Mouse (Mus musculus): ENCODE measurements at regions not wholly inside any gene's neighbourhood (a gene's known extent, or its start where the extent isn't known, plus 50 kb on each side); places are given as distances from the start of the nearest gene placed in this dataset.

- Histone ChIP-seq H3K36me3 (ENCODE audit: inconsistent target) (no peaks in the 10 kb centered on the region), H3K4me3 (ENCODE audit: inconsistent target) (no peak overlapping the region), H3K27ac (no peak overlapping the region), H3K79me2 (ENCODE audit: inconsistent target) (no peaks in the 10 kb centered on the region)
Observed at GRCm38 (mm10) chr9:13952157-13952556, 124.6 kb downstream of the Fam76b start.

DNA sequence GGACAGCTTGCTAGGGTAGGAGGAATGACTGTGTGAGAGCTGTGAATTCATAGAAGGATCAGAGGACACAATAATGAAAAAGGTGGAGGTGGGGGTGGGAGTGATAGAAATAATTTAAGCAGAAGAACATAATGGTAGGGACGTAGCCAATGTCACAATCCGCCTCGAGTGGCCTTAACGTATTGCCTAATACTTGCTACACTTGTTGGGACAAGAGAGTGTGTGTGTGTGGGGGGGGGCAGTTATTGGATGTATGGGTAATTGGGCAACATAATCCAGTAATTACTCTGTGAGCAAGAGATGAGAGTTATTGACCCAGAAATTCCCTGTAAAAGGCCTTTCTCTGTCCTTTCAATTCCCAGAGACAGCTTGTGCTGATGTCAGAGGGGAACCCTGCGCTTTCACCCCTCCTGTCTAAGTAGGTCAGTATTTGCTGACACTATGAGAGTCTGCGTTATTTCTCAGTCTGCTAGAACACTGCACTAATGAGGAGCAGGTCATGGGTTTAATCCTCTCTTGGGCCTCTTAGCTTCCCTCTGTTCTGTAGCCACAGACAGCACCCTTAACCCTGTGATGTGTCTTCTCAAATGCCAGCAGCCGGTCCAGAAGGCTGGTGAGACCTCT is 135.7 kb downstream of the Fam76b start:
- 70% methylated on average over 7 of the region's 7 CpGs for WGBS (ENCODE audit: missing documents)
- no peak overlapping the region for H3K27ac ChIP-seq
- no peak overlapping the region for H3K4me3 ChIP-seq (ENCODE audit: inconsistent target)
- H3K79me2 ChIP-seq (ENCODE audit: inconsistent target): no peaks in the 10 kb centered on the region
- H3K36me3 ChIP-seq (ENCODE audit: inconsistent target): no peaks in the 10 kb centered on the region

DNA sequence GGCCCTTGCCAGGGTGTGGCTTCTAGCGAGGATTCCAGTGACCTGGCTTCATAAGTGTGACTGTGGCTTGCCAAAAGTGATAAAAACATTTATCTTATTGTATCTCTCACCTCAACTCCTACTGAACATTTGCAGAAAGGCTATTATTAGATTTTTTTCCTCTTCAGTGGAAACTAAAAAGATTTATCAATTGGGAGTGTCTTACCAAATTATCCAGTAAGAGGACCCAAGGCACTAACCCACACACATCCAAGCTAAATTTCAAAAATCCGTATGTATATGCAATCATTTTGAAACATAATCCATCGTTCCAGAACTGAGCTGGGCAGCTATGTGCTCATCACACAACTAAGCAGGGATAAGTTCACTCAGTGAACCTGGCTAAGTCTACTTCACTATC is 136.3 kb downstream of the Fam76b start:
- 86% methylated on average over 3 of the region's 3 CpGs for WGBS (ENCODE audit: missing documents)
- no peak overlapping the region for H3K27ac ChIP-seq
- no peaks in the 10 kb centered on the region for H3K79me2 ChIP-seq (ENCODE audit: inconsistent target)
- H3K4me3 ChIP-seq (ENCODE audit: inconsistent target): no peak overlapping the region
- H3K36me3 ChIP-seq (ENCODE audit: inconsistent target): no peaks in the 10 kb centered on the region

- no peak overlapping the region for H3K27ac ChIP-seq
- H3K4me3 ChIP-seq (ENCODE audit: inconsistent target): no peak overlapping the region
- H3K36me3 ChIP-seq (ENCODE audit: inconsistent target): no peaks in the 10 kb centered on the region
- H3K79me2 ChIP-seq (ENCODE audit: inconsistent target): no peaks in the 10 kb centered on the region
- 87% methylated on average over 4 of the region's 4 CpGs for WGBS (ENCODE audit: missing documents)
Observed at GRCm38 (mm10) chr9:13964256-13964655, 136.7 kb downstream of the Fam76b start.

GRCm38 (mm10) chr9:13966212-13966611 is 138.7 kb downstream of the Fam76b start:
- Histone ChIP-seq H3K36me3 (ENCODE audit: inconsistent target) (no peaks in the 10 kb centered on the region), H3K79me2 (ENCODE audit: inconsistent target) (no peaks in the 10 kb centered on the region), H3K4me3 (ENCODE audit: inconsistent target) (no peak overlapping the region), H3K27ac (no peak overlapping the region)
- WGBS (ENCODE audit: missing documents): 86% methylated on average over 1 of the region's 1 CpGs

- WGBS (ENCODE audit: missing documents): 80% methylated on average over 1 of the region's 1 CpGs
- no peak overlapping the region for H3K27ac ChIP-seq
- H3K79me2 ChIP-seq (ENCODE audit: inconsistent target): no peaks in the 10 kb centered on the region
- no peak overlapping the region for H3K4me3 ChIP-seq (ENCODE audit: inconsistent target)
- no peaks in the 10 kb centered on the region for H3K36me3 ChIP-seq (ENCODE audit: inconsistent target)
Observed at GRCm38 (mm10) chr9:13969262-13969661, 141.7 kb downstream of the Fam76b start.

- 61% methylated on average over 4 of the region's 4 CpGs for WGBS (ENCODE audit: missing documents)
- H3K4me3 ChIP-seq (ENCODE audit: inconsistent target): no peak overlapping the region
- H3K36me3 ChIP-seq (ENCODE audit: inconsistent target): no peaks in the 10 kb centered on the region
- no peak overlapping the region for H3K27ac ChIP-seq
- H3K79me2 ChIP-seq (ENCODE audit: inconsistent target): no peaks in the 10 kb centered on the region
Observed at GRCm38 (mm10) chr9:13973600-13973999, 146.1 kb downstream of the Fam76b start.

- no peak overlapping the region for H3K4me3 ChIP-seq (ENCODE audit: inconsistent target)
- H3K36me3 ChIP-seq (ENCODE audit: inconsistent target): no peaks in the 10 kb centered on the region
- H3K27ac ChIP-seq: no peak overlapping the region
- WGBS (ENCODE audit: missing documents): 71% methylated on average over 1 of the region's 1 CpGs
- no peaks in the 10 kb centered on the region for H3K79me2 ChIP-seq (ENCODE audit: inconsistent target)
Observed at GRCm38 (mm10) chr9:13974870-13975269, 147.4 kb downstream of the Fam76b start.

- WGBS (ENCODE audit: missing documents): 78% methylated on average over 6 of the region's 6 CpGs
- Histone ChIP-seq H3K36me3 (ENCODE audit: inconsistent target) (no peaks in the 10 kb centered on the region), H3K27ac (no peak overlapping the region)
Observed at GRCm38 (mm10) chr9:13978842-13979241, 151.3 kb downstream of the Fam76b start.

DNA sequence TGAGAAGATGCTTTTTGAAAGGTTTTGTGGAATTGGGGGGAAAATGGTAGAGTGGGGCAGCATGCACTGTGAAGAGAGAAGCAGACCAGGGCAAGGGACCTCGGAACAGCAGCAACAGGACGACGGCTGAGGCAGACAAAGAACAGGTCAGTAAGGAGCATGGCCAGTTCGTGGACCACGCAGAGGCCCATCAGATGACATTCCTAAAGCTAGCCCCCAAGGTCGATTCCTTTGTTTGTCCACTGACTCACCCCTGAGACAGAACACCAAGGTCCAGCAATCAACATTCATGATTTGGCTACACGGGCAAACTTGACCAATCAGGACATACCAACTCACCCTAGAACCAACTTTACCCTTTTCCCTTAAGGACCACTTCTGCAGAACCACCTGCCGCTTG is 160.0 kb downstream of the Fam76b start:
- Histone ChIP-seq H3K36me3 (ENCODE audit: inconsistent target) (no peaks in the 10 kb centered on the region), H3K79me2 (ENCODE audit: inconsistent target) (no peaks in the 10 kb centered on the region), H3K27ac (no peak overlapping the region), H3K4me3 (ENCODE audit: inconsistent target) (no peak overlapping the region)
- 91% methylated on average over 7 of the region's 8 CpGs for WGBS (ENCODE audit: missing documents)

More at GRCm38 (mm10) chr9:13978842-13979241, 151.3 kb downstream of the Fam76b start:
- H3K79me2 ChIP-seq (ENCODE audit: inconsistent target): no peaks in the 10 kb centered on the region
- H3K4me3 ChIP-seq (ENCODE audit: inconsistent target): no peak overlapping the region

DNA sequence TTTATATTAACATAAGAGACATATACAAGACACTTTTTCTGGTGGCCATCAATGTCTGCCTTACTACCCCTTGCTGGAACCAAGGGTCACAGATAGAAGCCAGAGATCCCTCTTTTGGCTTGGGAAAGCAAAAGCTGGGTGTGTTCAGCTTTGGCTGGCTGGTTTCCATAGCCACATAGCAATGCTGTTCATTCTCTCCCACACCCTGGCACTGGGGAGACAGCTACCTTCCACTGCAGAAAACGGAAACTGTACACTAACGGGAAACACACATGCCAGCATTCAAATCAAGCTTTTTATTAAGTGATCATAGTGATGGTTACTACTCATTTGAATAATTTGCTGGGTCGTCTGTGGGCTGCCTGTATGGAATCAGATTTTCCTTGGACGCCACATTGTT is 161.4 kb downstream of the Fam76b start:
- Histone ChIP-seq H3K36me3 (ENCODE audit: inconsistent target) (no peaks in the 10 kb centered on the region), H3K79me2 (ENCODE audit: inconsistent target) (no peaks in the 10 kb centered on the region)
- WGBS (ENCODE audit: missing documents): 89% methylated on average over 4 of the region's 4 CpGs

DNA sequence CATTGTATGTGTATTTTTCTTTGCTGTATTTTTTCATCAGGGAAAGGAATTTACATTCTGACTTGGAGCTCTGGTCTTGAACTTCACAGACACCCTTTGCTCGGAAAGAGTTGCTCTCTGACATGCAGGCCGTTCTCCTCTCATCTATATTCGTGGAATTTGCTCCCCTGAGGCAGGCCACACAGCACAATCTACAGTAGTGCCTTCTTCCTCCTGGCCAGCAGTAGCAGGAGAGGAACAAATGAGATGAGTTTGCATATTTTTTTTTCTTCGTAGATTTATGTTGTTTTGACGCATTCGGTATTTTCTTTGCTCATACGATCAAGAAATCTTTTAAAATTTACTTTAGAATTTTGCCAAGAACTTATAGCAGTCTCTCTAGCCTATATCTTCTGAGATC is 163.4 kb downstream of the Fam76b start:
- Histone ChIP-seq H3K27ac (no peak overlapping the region), H3K36me3 (ENCODE audit: inconsistent target) (no peaks in the 10 kb centered on the region), H3K79me2 (ENCODE audit: inconsistent target) (no peaks in the 10 kb centered on the region), H3K4me3 (ENCODE audit: inconsistent target) (no peak overlapping the region)
- WGBS (ENCODE audit: missing documents): 23% methylated on average over 7 of the region's 7 CpGs

More for the DNA sequence above, 161.4 kb downstream of the Fam76b start:
- Histone ChIP-seq H3K4me3 (ENCODE audit: inconsistent target) (no peak overlapping the region), H3K27ac (no peak overlapping the region)

DNA sequence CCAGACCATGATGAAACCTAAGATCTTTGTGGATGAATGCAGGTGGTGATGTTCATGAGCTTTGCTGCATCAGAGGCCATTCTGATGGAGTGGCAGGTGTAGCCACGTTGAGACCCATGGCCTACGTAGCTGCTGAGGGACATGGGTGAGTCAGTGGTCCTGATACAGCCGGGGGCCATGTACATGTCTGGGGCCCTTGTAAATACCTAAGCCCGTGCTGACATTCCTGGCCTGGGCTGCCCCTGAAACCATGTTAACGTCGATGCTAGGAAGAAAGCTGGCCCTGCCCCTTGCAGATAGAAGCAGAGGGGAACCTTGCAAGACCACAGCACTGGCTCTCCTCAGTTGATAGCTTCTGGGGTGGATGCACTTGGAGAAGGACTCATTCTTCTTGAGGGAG is 165.2 kb downstream of the Fam76b start:
- no peaks in the 10 kb centered on the region for H3K36me3 ChIP-seq (ENCODE audit: inconsistent target)
- no peak overlapping the region for H3K27ac ChIP-seq
- 88% methylated on average over 6 of the region's 6 CpGs for WGBS (ENCODE audit: missing documents)
- H3K79me2 ChIP-seq (ENCODE audit: inconsistent target): no peaks in the 10 kb centered on the region
- no peak overlapping the region for H3K4me3 ChIP-seq (ENCODE audit: inconsistent target)

- 83% methylated on average over 4 of the region's 4 CpGs for WGBS (ENCODE audit: missing documents)
- H3K4me3 ChIP-seq (ENCODE audit: inconsistent target): no peak overlapping the region
- no peak overlapping the region for H3K27ac ChIP-seq
- H3K79me2 ChIP-seq (ENCODE audit: inconsistent target): no peaks in the 10 kb centered on the region
- no peaks in the 10 kb centered on the region for H3K36me3 ChIP-seq (ENCODE audit: inconsistent target)
Observed at GRCm38 (mm10) chr9:13999358-13999757, 171.8 kb downstream of the Fam76b start.

DNA sequence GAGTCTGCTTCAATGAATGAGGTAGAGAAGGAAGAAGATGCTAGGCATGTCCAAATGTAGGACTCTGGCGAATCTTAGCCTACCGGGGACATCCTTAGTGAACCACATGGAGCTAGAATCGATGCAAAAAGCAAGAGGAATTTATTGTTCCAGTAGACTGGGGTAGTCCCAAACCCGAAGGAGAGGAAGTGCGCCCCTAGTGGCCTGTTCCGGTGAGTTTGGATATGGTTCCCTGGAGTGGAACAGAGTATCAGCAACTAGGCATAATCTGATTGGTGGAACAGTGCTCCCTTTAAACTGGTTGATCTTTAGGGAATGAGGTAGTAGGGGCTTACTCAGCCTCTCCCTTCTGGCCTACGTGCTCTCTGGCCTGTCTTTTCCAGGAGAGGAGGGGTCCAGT is 174.0 kb downstream of the Fam76b start:
- Histone ChIP-seq H3K4me3 (ENCODE audit: inconsistent target) (no peak overlapping the region), H3K36me3 (ENCODE audit: inconsistent target) (no peaks in the 10 kb centered on the region), H3K27ac (no peak overlapping the region), H3K79me2 (ENCODE audit: inconsistent target) (no peaks in the 10 kb centered on the region)
- 92% methylated on average over 7 of the region's 7 CpGs for WGBS (ENCODE audit: missing documents)

GRCm38 (mm10) chr9:14002236-14002635 is 174.7 kb downstream of the Fam76b start:
- no peaks in the 10 kb centered on the region for H3K79me2 ChIP-seq (ENCODE audit: inconsistent target)
- no peak overlapping the region for H3K4me3 ChIP-seq (ENCODE audit: inconsistent target)
- 57% methylated on average over 2 of the region's 2 CpGs for WGBS (ENCODE audit: missing documents)
- H3K27ac ChIP-seq: no peak overlapping the region
- no peaks in the 10 kb centered on the region for H3K36me3 ChIP-seq (ENCODE audit: inconsistent target)
